Mouse (Mus musculus) spleen, postnatal 0 days (tissue): ENCODE measurements around the gene Gipc1. TPM values are rescaled to one million over a fixed set of nuclear protein-coding genes. Genes with fewer than 3 reads are reported as not detected.

Source experiments
- polyA plus RNA-seq: library from polyadenylated mRNA; unstranded; fragments of >200 nt; fragmentation: Nextera tagmentation; extraction: Ambion mirVana; gene quantifications from 2 replicates; pipeline ENCODE4 v1.2.1, GENCODE M21; 2015

Gene Gipc1
- 68.8 and 78.7 TPM in 2 replicates for polyA plus RNA-seq

DNA sequence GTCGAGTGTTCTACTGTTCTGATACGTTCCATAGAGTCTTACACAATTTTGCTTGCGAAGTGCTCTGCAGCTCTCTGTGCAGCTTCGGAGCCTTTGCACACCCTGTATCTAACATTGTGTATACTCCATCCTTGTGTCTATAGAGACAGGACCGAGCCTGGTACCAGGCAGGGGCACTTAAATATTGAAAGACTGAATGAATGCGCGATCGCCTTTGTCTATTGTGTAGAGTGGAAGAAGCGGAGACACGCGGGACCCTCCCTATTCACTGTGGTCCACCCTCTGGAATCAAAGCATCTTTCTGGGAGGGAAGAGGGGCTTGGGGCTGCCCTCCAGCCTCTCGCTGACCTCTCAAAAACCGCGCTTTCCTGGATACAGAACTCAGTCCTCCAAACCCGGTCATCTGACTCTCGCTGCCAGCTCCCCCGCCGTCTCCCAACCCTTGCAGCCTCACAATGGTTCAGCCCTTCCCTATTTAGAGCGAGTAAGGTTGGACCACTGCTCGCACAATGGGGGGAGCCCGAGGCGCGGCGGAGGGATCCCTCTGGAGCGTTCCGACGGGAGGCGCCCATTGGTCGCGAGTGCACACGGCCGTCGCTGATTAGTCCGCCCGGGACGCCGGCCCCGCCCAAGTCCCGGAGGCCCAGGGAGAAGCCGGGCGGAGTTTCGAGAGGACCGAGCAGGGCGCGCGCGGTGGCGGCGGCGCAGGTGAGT lies at the start of gene Gipc1:
Gene Gipc1 (plus strand): TSS at position 648 of the 714 bp plus-strand sequence.

DNA sequence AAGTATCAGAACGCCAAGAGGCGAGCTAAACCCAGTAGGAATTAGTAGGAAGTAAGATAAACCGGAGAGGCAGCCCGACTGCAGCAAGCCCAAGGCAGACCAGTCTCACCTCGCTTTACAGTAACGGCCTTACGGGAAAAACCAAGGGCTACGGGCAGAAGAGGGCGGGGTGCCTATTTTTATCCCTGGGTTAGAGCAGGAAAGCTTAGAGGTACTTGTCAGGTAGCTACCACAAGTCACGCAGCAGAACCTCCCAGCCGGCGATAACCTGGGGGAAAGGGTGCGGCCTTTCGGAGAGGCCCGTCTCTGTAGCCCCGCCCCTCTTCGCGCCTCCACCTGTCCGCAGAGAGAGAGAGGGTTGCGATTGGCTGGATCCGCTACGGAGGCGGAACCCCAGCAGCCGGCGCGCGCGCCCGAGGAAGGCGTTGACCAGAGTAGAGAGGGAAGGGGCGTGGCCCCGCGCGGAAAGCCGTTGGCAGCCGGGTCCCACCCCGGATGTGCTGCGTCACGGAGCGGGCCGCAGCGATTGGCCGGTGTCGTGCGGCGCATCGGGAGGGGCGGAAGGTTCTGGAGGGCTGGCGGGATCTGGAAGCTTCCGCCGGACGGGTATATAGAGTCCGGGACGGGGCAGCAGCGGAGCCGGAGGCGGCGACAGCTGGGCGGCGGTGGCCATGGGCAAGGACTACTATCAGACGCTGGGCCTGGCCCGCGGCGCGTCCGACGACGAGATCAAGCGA lies 44.6 kb upstream of the Gipc1 start, which contains the start of the genes Tecr and Dnajb1:
Gene Tecr (minus strand): TSS at position 311 of the 737 bp plus-strand sequence.
Gene Dnajb1 (plus strand): TSS at position 533 of the 737 bp plus-strand sequence.

DNA sequence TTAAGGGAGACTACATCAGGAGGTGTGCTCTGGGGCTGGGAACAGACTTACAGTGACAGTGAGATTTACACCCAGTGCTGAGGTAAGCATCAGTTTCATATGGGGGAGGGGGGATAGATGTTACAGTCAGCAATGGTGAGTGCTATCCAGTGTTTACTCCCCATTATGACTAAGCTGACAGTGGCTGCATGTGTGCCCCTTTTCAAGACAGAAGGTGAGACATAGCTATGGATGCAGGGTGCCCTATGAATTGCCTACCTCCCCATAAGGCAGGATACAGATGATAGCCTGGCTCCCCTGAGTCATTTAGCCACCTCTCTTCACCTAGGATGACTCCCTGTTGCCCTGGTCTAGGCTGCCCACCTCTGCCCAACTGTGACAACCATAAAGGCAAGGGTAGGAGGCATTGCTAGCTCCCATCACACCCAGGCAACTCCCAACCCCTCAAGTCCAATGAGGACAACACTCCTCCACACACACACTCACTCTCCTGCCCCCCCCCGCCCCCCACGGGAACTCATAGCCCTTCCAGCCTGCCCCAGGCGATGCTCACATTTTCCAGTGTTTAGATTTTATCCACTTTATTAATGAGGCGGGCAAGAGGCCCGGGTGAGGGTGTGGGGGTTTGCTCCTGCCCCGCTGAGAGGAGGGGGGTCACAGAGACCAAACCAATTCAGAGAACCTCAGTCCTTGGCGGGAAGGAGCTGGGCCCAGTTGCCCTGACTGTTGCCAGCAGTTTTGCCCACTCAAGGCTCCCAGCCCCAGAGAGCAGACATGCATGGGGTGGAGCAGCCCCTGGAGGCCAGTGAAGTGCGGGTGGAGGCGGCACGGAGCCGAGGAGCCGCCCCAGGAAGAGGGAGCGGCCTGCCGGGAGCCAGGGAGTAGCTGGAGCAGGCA lies 13.7 kb downstream of the Gipc1 start, which contains the start of gene Ptger1:
Gene Ptger1 (plus strand): TSS at position 710 of the 897 bp plus-strand sequence.

DNA sequence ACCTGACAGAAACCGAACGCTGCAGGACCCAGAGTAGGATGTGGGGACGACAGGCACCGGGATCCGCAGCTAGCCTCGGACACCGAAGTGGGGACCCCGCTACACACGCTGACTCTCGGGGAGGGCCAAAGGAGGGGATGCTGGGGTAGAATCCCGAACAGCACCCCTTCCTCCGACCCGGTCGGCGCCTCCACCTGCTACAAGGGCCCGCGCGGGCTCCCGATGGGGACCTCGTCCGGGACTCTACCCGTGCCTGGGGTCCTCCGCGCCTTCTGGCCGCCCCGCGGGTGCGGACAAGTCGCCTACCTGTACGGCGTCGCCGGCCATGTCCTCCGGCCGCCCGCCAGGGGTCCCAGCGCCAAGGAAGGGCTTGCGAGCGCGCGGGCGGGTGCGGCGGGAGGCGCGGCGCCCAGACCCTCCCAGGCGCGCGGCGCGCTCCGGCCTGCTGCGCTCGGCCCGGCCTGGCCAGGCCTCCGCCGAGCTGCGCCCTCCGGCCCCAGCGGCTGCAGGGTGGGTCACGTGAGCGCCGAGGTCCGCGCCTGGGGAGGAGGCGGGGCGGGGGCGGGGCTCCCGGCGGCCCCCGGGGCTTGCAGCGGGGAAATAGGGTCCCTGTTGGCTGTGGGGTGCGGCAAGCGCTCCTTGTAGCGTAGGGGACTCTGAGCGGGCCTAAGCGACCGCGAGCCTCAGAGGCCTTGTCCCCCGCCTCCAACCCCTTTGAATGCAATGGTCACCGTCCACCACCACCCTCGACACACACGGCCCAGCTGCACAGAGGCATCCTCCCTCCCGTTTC lies 46.4 kb downstream of the Gipc1 start, which contains the start of gene Pkn1:
Gene Pkn1 (minus strand): TSS at position 519 of the 793 bp plus-strand sequence.

Other genes with a start within 250 kb of the Gipc1 start
- 84.7 and 96.6 TPM in 2 replicates for gene Scoc, start 194.3 kb upstream of the Gipc1 start, polyA plus RNA-seq
- not detected in 2 replicates for gene Olfr370, start 116.9 kb upstream of the Gipc1 start, polyA plus RNA-seq
- gene Ndufb7, start 86.0 kb upstream of the Gipc1 start, polyA plus RNA-seq, result 311 and 339 TPM in 2 replicates
- gene Tecr, start 44.7 kb upstream of the Gipc1 start, polyA plus RNA-seq, result 267 and 277 TPM in 2 replicates
- 60.9 and 66.1 TPM in 2 replicates for gene Dnajb1, start 44.5 kb upstream of the Gipc1 start, polyA plus RNA-seq
- gene Ptger1, start 14.0 kb downstream of the Gipc1 start, polyA plus RNA-seq, result 1.9 and 2.5 TPM in 2 replicates
- gene Pkn1, start 46.5 kb downstream of the Gipc1 start, polyA plus RNA-seq, result 18.9 and 25.5 TPM in 2 replicates
- 211 and 226 TPM in 2 replicates for gene Ddx39, start 62.5 kb downstream of the Gipc1 start, polyA plus RNA-seq
- 34.0 and 43.6 TPM in 2 replicates for gene Adgre5, start 88.6 kb downstream of the Gipc1 start, polyA plus RNA-seq
- gene Adgrl1, start 247.4 kb downstream of the Gipc1 start, polyA plus RNA-seq, result 4.6 and 7.3 TPM in 2 replicates